Mouse (Mus musculus) lung, postnatal 4 days (tissue): ENCODE data around the gene Chpf.

Experiments used
- DNase-seq, 2 experiments: peaks; one replicate each; pipeline ENCODE4 v3.0.0; 2021

The Chpf gene

DNA sequence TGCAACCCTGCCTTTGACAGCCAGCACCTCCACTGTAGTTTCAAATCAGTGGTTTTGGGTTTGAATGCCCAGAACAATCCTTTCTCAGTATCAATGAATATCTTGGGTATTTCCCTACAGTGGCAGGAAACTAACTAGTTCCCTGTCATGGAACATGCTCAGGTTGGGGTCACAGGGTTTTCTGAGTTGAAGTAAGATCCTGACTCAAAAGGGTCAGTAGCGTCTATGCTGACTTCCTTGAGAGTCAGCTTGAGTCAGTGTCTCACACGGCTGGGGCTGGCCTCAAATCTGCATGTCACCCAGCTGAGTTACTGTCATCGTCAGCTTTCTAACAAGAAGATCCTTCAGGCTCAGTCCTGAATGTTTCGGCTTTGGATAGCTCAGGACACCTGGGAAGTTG, 19.8 kb upstream of the Chpf start:
- no peak for DNase-seq

DNA sequence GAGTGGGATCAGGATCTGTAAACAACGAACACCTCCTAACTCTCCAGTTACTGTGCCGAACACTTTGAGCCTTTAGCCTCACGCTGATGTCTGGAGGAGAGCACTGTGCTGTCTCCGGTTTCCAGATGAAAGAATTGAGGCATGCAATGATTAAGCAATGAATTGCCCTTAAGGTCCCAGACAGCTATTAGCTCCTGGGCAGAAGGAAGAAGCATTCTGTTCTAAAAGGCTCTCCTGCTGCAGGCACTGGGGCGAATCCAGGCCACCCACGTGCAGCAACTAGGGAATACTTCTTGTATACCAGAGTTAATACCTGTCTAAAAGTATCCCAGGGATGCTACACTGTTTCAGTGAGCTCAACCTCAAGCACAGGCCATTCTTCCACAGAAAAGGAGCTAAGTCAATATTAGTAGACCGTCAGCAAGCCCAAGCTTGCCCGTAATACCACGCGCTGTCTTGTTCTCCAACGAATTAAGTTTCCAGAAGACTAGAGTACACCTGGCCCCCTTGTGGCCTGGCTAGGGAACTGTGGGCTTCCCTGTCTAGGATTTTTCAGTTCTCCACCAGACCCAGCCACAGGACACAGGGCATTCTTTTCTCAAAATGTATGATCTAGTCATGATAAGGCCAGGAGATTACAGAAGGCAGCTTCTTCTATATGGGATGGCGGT, 15.9 kb upstream of the Chpf start:
- DNase-seq: peak; percentile 35 to 50

DNA sequence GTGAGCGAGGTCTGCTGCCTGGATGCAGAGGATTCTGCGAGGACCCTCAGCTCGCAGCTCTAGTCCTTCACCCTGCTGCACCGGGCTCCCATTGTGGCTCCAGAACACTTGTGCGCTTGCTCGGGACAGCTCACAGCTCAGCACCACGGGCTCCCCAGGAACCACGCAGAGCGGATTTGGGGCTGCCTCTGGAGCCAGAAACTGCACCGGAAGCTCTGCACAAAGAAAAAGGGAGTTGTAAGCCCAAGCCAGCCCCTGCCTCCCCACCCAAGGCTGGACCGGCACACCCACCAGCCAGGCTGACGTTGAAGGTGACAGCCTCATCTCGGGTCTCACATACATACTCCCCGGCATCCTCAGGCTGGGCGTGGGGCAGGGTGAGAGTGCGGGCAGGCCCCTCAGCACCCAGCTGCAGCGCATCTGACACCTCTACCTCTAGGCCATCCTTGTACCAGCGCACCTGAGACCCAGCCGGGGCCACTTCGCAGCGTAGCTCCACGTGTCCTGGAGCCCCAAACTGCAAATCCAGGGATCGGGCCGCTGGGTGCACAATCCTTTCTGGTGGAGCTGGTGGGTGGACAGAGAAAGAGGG, 13.6 kb upstream of the Chpf start:
- DNase-seq: no peak

DNA sequence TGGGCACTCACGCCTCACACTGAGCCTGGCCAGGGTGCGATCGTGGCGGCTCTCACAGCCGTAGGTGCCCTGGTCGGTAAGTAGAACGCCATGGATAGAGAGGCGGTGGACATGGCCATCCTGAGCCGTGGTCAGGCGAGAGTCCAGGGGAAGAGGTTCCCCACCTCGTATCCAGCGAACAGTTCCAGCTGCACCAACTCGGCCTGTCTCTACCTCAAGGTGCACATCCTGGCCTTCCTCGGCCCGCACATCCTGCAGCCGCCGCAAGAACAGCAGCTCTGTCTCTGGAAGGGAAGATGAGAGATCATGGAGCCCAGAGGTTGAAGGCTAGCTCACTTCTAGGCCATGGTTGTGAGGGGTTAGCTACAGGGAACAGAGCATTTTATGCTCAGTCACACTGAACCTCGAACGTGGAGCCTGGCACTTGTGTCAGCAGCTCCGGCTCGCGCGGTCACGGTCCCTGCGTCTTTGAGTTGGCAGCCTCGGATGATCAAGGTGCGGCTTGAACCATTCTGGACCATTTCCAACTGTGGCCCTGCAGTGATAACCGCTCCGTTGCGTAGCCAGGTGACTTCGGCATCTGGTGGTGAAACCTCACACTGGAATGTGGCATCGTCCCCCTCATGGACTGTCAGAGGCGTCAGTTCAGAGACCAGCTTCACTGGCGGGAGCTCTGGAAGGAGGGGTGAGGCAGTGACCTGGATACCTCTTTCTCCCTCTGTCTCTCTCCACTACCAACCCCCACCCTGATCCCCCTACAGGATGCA, 11.9 kb upstream of the Chpf start:
- no peak for DNase-seq

DNA sequence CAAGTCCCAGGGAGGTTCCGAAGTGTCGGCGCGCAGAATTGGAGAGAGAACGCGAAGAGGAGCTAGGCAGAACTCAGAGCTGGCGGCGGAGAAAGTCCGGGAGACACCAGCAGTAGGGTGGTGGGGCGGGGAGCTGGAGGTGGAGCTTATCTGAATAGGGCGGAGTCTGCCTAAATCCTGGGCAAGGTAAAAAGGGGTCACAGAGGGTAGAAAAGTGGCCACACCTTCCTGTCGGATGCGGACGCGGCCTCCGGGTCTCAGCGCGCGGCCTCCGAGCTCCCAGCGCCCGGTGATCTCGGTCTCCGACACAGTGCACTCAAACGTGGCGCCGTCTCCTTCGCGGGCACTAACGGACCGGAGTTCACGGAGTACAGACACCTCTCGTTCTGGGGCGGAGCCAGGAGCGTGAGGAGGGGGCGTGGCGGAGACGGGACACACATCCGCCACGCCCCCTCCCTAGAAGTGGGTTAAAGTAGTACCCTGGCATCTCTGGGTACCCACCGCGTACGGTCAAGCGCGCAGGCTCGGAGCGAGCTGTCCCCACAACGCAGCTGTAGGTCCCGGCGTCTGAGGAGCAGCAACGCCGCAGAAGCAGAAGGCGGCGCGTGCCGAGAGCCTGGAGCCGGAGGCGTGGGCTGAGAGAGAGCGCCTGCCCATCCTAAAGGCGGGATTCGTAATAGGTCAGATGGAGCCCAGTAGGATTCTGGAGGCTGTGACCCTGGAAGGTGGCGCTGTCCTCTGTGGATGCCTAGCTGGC, 8.5 kb upstream of the Chpf start:
- peak; percentile 73 to 75 for DNase-seq

GRCm38 (mm10) chr1:75487040-75487404, 7.9 kb upstream of the Chpf start:
- no peak for DNase-seq

DNA sequence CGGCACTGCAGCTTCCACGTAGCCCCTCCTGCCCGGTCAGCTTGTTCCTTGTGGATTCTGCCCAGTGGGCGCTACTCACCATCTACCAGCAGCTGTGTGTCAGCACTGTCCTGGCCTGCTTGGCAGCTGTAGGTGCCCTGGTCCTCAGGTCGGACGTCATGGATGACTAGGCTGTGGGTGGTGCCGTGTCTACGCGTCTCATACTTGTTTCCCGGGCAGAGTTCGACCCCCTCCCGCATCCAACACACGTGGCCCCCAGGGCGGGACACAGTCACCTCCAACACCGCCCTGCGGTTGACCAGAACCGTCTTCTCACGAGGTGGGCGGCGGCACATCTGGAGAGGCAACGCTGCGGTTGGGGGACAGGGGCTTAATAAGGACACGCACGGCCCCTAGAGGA, 7.5 kb upstream of the Chpf start:
- DNase-seq: peak in 1 of 2 experiments; percentile 19

- no peak for DNase-seq
Measured at GRCm38 (mm10) chr1:75480735-75481134, 1.6 kb upstream of the Chpf start.

DNA sequence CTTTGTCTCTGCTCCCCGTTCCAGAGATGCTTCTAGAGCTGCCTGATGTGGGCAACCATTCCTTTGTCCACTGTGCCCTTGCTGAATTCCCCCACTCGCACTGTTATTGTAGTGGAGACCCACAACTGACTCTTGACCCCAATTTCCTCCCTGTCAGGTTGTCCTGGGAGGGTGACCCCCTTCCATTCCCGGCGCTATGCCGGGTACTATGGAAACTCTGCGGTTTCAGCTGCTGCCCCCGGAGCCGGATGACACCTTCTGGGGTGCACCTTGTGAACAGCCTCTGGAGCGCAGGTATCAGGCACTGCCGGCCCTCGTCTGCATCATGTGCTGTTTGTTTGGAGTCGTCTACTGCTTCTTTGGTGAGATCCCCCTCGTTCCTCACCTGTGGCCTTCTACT, 929 bp upstream of the Chpf start:
- peak in 1 of 2 experiments; percentile 23 for DNase-seq

- DNase-seq: no peak
Measured at GRCm38 (mm10) chr1:75479635-75479989, 505 bp upstream of the Chpf start.

GRCm38 (mm10) chr1:75478497-75478896, 610 bp downstream of the Chpf start:
- peak; percentile 59 to 82 for DNase-seq

- no peak for DNase-seq
Measured at GRCm38 (mm10) chr1:75477966-75478290, 1.2 kb downstream of the Chpf start.

DNA sequence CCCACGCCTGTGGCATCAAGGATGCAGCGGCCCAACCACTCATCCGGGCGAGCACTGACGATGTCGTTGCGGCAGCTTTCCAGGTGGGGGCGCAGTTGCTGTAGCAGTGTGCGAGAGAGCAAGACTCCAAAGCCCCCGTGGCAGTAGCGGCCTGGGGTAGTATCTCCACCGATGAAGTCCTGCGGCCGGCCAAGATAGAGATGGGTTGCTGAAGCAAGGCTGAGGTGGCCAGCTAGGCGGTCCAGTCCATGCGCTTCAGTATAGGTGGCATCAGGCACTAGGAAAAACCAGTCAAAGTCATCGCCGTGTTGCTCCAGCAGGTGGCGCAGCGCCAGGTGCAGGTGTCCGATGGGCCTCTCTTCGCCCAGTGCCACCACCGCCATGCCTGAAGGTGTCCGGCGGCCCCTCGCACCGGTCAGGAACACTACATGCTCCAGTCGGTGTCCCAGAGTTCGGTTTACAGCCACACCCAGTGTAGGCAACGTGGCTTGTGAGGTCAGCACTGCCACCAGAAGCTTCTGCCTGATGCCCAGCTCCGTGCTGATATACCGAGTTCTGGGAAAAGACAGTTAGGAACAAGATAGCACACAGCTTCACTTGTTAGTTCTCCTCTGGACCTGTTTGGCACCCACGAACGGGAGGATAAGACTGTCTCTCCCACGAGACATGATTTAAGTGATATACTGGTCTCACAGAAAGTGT, 1.7 kb downstream of the Chpf start:
- peak; percentile 84 to 88 for DNase-seq

- peak in 1 of 2 experiments; percentile 21 for DNase-seq
Measured at GRCm38 (mm10) chr1:75476441-75476840, 2.7 kb downstream of the Chpf start.

DNA sequence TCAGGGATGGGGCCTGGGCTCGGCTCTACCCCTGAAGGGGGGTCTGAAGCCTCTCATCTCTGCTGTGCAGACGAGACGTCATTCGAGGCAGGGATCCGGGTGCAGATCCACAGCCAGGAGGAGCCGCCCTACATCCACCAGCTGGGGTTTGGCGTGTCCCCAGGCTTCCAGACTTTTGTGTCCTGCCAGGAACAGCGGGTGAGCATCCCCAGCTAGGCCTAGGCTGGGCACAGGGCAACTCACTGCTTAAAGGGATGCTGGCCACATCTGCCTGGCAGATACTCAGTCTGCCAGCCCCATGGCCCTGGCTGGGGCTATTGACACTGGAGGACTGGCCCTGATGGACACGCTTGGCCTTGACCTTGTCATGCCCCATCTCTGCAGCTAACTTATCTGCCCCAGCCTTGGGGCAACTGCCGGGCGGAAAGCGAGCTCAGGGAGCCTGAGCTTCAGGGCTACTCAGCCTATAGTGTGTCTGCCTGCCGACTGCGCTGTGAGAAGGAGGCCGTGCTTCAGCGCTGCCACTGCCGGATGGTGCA, 9.8 kb downstream of the Chpf start:
- DNase-seq: peak in 1 of 2 experiments; percentile 19

DNA sequence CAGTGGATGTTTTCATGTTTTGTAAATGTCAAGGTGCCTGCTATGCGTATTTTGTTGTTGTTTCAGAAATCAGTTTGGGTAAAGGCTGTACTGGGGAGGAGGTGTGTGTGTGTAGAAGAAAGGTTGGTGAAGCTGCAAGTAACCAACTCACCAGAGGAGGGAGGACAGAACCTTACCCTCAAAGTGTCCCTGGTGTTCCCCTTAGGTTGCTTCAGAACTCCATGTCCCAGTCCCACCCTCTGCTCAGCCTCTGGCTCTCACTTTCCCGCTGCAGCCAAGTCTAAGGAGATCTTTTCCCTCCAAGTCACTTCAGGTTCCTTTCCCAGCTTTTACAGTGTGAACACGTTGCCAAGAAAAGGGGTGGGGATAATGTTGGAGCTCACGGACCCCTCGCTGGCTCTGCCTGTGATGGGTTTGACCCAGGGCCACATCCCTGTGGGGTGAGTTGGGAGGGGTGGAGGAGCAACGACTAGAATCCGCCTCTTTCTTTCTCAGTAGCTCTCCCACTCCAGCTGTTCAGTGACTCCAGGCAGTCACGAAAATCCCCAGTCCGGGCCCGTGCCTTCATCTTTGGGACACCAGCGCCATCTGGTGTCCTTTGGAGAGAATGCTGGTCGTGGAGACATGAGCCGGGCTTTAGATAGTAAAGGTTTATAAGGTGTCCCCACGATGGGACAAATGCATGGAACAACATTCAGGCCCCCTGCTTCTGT, 11.7 kb downstream of the Chpf start:
- peak; percentile 77 to 82 for DNase-seq

DNA sequence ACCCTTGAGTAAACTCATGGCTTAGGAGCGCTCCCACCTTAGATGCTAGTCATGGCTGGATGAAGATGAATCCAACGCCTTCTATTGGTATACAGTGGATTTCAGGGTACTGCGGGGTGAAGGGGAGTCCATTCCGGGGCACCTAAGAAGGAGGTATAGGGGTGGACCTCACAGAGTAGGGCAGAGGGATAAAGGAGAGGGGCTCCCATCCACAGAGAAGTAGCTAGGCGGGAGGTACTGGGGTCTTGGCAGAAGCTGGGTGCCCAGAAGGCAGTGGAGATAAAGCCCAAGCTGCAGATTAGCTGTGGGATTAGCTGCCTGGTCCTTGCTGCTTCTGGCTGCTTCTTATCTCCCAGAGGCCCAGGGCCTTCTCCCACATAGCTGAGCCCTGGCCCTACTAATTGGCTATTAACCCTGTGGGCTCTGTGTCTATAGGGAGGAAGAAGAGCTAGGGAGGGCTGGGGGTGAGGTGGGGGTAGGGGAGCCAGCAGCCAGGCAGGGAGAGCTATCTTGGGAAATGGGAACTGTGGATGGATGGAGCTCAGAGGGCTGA, 15.4 kb downstream of the Chpf start:
- DNase-seq: no peak

GRCm38 (mm10) chr1:75462636-75463035, 16.5 kb downstream of the Chpf start:
- DNase-seq: no peak

DNA sequence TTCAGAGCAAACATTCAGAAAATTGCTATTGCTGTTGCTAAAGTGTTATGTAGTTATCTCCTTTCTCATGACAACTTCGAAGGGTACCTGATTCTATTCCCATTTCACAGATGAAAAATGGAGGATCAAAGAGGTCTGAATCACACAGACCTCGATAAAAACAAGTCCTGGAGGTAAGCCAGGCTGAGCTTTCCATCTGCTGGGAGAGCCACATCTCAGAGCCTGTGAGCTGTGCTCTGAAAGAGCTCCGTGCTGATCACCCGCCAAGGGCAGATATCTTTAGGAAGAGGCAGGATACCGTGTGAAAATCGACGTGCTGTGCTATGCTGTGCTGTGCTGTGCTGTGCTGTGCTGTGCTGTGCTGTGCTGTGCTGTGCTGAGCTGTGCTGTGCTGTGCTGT, 18.8 kb downstream of the Chpf start:
- DNase-seq: no peak

GRCm38 (mm10) chr1:75458789-75459684, 20.1 kb downstream of the Chpf start:
- peak; percentile 35 to 47 for DNase-seq
